Mouse (Mus musculus): ENCODE results near the gene Scgb1b30. TPM values are rescaled to one million over a fixed set of nuclear protein-coding genes. Genes with fewer than 3 reads are reported as not detected.
"Not testable (repeated sequence)": the region's sequence is repeated elsewhere in the genome, so short reads cannot be mapped to it uniquely, and the experiment has no call there.

Gene Scgb1b30
- total RNA-seq (2021) = not detected
- long read RNA-seq, experiment 1 = 0 reads
- long read RNA-seq, experiment 2 = 0 reads

DNA sequence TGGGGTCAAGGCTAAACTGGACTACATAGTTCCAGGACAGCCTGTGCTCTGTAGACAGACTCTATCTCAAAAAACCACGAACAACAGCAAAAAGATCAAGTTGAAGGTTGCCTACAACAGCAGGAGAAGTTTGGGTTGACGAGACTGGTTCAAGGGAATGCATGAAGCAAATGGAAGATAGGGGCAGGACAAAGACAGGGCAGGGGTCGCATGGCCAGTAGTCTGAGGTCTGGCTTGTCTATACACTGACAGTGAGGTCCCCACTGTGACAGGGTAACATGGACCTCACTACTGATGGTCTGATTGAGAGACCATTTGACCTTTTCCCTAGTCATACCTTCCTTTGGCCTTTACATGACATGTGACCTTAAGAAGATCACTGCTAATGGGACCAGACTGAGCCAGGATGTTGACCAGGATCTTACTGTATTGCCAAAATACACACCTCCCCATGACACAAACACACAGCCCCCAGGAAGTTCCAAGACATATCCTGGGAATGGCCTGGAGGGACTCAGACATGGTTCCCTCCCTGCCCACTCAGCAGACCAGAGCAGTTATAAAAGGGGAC lies at the start of gene Scgb1b30:
Scgb1b30 (plus strand) TSS at position 521 of the 571 bp plus-strand sequence.
- no peak for DNase-seq

DNA sequence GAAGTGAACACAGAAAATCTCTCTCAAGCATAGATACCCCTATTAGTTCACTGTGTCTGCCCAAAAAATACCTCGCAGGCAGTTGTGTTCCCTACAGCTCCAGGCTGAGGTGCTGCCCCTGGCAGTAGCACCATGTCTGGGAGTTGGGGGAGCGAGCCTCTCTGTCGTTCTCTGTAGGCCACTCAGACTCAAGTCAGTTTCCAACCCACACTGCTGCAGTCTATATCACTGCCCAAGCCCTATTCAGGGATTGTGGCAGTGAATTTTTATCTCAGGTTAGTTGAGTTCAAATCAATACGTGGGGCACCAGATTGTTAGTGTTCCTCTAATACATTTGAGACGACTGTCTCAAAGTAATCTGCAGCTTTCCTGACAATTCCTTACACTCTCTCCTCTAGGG lies 27.1 kb upstream of the Scgb1b30 start:
- DNase-seq = not testable (repeated sequence)

DNA sequence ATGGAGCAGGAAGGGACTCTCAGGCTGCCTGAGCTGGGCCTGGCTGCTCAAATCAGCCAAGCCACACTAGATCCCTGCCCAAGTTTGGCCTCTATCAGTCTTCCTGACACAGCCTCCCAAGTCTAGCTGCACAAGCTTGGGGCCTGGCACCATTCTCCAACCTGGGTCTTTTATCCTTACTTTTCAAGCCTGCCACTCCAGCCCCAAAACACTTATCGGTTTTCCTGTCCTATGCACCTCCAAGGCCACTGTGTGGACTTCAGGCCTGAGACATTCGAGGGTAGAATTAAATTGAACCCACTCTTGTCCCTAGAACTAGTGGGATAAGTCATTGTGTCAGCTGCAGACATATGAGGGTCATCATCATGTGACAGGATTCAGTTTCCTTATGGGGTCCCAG lies 4.8 kb downstream of the Scgb1b30 start:
- no peak for DNase-seq

DNA sequence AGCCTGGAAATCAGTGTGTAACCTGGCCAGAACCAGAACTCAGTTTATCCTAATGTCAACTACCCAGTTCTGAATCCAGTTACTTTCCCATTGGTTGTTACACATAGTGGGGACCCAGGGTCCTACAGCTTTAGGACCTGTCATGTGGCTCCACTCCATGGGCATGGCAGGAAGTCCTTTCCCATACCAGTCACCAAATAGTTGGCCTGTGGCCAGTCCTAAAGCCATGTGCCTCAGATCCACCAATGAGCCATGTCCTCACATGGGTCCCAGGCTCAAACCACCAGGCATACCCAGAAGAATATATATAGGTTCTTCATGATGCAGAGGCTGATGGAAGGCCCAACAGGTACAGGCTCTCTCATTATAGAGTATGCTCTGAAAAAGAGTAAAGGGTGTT lies 6.0 kb downstream of the Scgb1b30 start:
- DNase-seq = no peak

DNA sequence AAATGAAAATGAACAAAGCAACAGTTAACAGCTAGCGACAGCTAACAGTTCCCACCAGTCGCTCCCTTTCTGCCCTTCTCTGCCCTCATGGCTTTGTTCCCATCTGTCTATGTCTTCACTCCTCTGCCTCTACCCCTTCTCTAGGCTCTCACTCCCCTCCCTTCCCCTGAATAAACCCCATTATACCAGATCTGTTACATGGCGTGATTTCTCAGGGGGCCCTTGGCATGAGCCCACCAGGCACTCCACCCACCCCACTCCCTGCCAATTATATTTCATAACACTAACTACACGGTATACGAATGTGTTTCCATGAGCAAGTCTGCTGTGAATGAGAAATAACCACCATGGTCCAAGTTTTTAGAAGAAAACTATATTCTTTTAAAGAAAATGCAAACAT lies 14.0 kb downstream of the Scgb1b30 start:
- DNase-seq = no peak

DNA sequence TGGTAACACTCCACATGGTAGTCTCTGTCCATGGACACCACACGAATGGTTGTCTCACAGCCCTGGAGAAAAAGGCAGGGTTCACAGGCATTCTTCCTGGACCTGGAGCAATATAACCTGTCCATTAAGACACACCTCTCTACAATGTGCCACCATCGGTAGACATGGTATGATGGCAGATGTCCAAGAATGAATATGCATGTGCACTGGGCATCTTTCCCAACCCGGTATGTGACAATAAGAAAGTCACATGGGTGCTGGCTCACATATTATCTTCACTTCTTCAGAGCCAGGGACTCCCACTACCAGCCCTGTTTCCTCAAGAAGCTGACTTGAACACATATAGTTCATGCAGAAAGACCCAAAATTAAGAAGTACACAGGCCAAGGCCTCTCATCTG lies 21.4 kb downstream of the Scgb1b30 start:
- no peak for DNase-seq

DNA sequence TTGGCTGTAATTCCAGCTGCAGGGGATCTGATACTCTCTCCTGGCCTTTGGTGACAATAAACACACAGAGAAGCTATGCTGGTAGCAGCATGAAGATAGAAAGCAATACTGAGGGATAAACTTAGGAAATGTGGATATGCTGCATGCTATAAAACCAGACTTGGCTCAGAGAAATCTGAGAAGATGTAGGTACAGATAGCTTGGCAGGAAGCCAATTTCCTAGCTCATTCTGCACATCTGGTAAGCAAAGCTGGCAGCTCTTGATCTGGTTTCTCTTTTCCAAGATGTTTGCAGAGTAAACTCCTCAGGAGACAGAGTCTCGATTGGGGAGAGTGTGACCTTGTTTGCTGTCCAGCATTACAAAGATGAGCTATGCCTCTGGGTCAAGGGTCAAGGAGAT lies 25.4 kb downstream of the Scgb1b30 start:
- not testable (repeated sequence) for DNase-seq

DNA sequence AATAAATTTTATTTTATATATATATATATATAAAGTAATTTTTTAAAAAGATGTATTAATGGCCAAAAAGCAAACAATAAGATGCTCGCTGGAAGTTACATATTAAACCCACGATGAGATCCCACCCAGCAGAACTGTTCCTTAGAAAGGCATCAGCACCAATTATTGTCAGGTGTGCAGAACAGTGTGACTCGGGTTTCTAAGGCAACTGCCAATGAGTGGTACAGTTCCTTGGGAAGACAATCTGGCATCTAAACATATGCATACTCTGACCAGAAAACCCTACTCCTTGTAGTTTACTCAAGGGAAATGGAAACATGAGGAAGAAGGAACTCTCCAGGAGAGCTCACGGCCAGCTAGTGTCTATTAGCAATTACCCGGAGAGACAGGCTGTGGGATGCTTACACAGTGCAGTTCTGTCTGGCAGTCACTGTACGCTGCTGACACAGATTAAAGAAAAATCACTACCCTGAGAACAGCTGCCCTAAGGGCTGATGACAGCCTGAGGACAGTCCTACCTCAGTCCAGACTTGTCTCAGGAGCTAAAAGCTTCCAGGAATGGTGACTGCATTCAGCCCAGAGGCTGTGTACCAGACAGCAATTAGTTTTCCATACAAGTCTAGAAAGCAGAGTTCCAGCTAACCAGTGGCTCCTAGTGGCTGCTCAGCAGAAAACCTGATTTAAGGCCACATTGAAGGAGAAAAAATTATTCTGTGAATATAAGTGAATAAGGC lies 27.9 kb downstream of the Scgb1b30 start:
- no peak for DNase-seq

DNA sequence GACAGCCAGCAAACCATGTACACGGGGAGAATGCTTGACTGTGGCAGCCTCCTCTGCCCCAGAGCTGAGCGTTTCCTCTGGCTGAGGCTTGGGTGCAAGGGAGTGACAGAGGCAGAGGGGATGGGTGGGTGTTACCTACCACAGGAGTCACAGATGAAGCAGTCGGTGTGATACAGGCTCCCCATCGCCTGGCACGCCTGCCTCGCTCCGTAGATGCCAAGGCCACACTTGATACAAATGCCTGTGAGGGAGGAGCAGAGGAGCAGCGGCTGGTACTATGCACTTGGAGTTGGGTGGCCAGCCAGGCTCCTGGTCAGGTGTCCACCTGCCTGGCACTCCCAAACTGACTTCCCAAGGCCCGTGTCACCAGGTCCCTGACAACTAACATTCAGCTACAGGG lies 30.1 kb downstream of the Scgb1b30 start:
- DNase-seq = no peak

DNA sequence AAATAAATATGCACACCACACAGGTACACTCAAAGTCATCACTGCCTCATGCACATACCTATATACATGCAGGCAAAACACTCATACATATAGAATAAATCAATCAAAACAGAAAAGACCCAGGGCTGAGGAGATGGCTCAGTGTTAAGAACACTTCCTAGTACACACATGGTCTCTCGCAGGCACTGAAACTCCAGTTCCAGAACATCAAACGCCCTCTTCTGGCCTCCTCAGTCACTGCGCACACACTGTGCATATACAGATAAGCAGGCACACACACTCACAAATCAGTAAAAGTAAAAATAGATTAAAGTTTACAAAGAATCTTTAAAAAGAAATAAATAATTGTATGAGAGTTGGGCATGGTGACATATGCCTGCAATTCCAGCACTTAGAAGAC lies 31.1 kb downstream of the Scgb1b30 start:
- DNase-seq = no peak

DNA sequence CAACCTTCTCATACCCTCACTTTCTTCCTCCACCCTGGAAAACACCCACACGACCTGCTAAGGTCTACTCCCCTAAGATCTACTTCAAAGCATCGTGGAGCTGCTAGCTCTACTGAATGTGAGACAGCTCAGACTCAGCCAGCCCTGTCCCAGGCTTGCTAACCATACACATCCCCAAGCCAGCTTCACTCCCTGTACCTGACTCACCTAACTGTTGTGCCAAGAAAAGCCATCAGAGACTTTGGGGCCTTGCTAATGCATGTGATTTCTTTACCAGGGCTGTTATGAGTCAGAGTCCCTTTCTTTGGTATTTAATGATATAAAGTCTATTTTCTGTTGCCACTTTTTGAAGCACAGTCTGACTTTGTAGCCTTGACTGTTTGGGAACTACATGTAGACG lies 35.9 kb downstream of the Scgb1b30 start:
- no peak for DNase-seq

DNA sequence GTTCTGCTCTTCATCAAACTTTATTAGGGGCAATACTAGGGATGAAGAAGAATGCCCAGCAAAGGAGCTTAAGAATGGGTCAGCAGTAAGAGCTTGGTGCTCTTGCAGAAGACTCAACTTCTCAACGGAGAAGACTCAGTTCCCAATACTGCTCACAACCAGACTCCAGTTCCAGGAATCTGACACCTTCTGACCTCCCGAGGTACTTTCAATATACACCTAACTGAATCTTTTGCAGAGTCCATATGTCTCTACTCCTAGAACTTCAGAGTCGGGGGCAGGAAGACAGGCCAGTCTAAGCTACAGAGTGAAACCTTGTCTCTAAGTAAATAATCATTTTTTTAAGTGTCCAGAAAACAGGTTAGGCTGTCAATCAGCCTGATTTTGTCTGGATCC lies 36.7 kb downstream of the Scgb1b30 start:
- no peak for DNase-seq

DNA sequence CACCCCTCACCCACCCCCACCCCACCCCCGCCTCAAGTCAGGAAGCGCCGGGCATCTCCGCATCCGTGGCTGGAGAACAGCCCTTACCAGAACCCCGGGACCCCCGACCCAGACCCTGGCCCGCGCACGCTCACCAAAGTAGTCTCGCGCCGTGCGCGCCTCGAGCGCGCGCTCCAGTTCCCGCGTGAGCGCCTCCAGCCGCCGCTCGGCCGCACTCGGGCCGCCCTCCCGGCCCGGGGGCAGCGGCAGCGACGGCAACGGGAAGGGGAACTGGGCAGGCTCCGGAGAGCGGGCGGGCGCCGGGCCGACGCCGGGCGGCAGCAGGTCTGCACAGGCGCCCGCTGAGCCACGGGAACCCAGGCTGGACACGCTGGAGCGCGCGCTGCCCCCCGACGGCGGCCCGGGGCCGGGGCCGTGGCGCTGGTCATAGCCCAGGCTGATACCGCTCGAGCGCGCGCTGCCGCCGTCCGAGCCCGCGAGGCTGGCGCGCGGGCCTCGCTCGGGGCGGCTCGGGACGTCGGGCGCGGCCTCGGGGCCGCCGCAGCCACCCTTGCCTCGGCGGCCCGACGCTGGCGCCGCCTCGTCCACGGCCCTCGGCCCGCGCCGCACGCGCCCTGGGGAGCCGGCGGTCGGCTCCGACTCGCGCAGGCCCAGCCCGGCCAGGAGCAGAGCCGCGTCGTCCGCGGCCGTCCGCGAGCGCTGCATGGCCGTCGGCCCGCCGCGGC lies 37.3 kb downstream of the Scgb1b30 start:
- DNase-seq = peak; percentile 45

DNA sequence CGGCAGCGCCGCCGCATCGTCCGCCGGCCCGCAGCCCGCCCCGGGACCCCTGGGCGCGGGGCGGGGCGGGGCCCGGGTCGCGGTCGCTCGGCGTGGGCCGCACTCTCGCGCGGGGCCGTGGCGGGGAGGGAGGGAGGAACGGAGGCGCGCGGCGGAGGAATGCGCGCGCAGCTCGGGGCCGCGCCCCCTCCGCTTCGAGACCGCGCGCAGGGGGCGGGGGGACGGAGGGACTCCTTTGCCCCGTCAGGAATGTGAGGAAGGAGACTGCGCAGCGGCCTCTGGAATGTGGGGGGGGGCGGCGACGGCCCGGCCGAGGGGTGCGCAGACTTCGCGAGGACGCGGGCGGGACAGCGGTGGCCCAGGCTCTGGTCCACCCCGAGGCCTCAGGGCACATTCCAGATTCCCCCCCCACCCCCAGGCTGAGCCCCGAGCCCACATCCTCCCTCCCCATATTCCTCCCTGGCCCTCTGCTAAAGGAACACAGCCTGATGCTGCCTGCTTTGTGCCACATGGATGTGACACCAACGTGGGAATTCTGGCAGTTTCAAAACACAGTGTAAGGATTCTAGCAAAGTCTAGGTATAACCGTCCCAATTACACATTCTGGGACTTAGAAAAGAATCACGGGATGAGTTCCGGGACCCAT lies 38.0 kb downstream of the Scgb1b30 start, which contains the start of gene Wtip:
Wtip (minus strand) TSS at position 152 of the 646 bp plus-strand sequence.
- peak; percentile 87 for DNase-seq

DNA sequence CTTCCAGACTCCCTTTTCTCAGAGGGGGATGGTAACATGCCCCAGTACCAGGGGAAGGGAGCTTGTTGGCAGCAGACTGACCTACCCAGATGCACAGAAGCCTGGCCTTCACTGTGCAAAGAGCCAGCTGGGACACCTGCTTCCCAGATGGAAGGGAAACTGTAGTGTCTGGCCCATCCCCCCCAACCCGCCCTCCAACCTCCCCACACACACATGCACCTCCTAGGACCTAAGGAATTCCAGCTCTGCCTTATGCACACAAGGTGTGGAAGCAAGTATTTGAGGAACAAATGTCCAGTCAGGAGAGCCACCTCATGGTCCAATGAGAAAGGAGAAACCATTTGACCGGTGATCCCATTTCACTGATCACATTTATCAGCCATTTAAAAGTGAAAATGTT lies 39.1 kb downstream of the Scgb1b30 start:
- no peak for DNase-seq

DNA sequence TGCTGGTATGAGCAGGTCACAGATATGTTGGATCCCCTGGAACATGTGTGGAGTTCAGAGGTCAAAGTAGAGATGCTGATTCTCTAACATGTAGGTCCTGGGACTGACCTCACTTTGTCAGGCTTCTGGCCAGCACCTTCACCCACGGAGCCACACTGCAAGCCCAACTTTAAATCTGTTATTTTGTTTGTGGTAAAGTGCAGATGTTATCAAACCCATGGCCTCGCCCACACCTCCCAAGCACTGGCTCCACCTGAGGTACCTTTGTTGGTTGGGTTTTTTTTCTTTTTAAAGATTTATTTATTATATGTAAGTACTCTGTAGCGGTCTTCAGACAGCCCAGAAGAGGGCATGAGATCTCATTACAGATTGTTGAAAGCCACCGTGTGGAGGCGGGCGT lies 44.3 kb downstream of the Scgb1b30 start:
- DNase-seq = no peak

DNA sequence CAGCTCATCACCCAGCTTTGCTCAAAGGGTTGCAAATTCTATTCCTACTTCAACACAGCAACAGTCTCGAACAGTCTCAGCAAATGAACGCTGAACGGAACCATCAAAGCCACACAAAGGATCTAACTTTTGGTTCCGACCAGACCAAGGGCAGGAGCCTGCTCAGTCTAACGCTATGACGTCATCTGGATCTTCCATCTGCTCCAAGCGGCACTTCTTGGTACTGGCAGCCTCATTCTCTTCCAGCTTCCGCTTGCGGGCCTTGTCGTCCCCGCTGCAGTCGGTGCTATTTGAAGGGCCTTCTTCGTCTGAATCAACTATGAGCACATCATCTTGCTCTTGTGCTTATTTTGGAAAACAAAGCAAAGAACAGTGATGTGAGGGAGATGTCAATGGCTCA lies 45.9 kb downstream of the Scgb1b30 start:
- DNase-seq = no peak

DNA sequence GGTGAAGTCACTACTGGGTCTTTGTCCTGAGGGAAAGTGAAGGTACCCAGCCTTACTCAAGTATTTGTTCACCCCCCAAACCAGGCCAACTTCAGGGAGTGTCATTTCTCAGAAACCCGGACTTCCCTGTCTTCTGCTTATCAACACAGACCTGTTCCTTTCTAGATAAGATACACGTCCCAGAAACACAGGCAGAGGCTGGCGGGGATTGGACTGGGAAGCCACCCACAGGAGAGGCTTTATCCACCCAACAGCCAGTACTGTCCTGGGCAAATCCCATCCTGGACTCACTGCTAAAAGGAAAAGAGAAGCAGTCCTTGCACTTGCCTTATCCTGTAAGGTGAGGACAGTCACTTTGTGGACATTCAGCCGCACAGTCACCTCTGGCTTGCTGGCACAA lies 52.0 kb downstream of the Scgb1b30 start:
- DNase-seq = no peak
